Mouse (Mus musculus) forebrain, postnatal 0 days (tissue): ENCODE measurements at regions not wholly inside any gene's neighbourhood (a gene's known extent, or its start where the extent isn't known, plus 50 kb on each side); places are given as distances from the start of the nearest gene placed in this dataset.

Experiments used
- ATAC-seq: fragments of 200-750 bp; cut with Nextera tagmentation; 2 replicates; pipeline ENCODE4 v1.8.0; 2017; ENCODE audit warnings: mild to moderate bottlenecking, moderate library complexity
- DNase-seq: peaks from one replicate; pipeline ENCODE4 v3.0.0-alpha.2; 2015
- H3K27ac ChIP-seq: fragments of 300-500 bp; sonication (generic); 2 replicates; pipeline ENCODE4 v1.5.1; 2014; ENCODE audit warnings: low read depth, mild to moderate bottlenecking, antibody characterized with exemption, low read length, moderate library complexity, mixed read lengths
- H3K27me3 ChIP-seq: fragments of 300-500 bp; sonication (generic); 2 replicates; pipeline ENCODE4 v1.6.1; 2014; ENCODE audit warnings: mild to moderate bottlenecking, low read length, mixed read lengths; ENCODE audit not compliant: insufficient read depth
- H3K36me3 ChIP-seq: fragments of 300-500 bp; sonication (generic); 2 replicates; pipeline ENCODE4 v1.6.1; 2014; ENCODE audit warnings: mild to moderate bottlenecking, moderate library complexity; ENCODE audit not compliant: insufficient read depth
- H3K4me1 ChIP-seq: fragments of 300-500 bp; sonication (generic); 2 replicates; pipeline ENCODE4 v1.6.1; 2014; ENCODE audit warnings: antibody characterized with exemption; ENCODE audit not compliant: insufficient read depth
- H3K4me2 ChIP-seq: fragments of 300-500 bp; sonication (generic); 2 replicates; pipeline ENCODE4 v1.6.1; 2014; ENCODE audit warnings: low read depth, mild to moderate bottlenecking, moderate library complexity
- H3K4me3 ChIP-seq: fragments of 300-500 bp; sonication (generic); 2 replicates; pipeline ENCODE4 v1.5.1; 2014; ENCODE audit warnings: low read depth, low read length, mixed read lengths
- H3K9ac ChIP-seq: fragments of 300-500 bp; sonication (generic); 2 replicates; pipeline ENCODE4 v1.6.1; 2014; ENCODE audit warnings: mild to moderate bottlenecking
- H3K9me3 ChIP-seq: fragments of 300-500 bp; sonication (generic); 2 replicates; pipeline ENCODE4 v1.6.1; 2016; ENCODE audit warnings: low read length
- CTCF ChIP-seq: sonication (generic); IDR thresholded peaks from 2 replicates; pipeline ENCODE4 v1.5.1; 2016; ENCODE audit warnings: antibody characterized with exemption, control low read depth, low read depth
- WGBS: fragments of 180-500 bp; shearing (Covaris S2); extraction: QIAGEN DNeasy Blood & Tissue Kit; methylation state at CpG from one replicate; pipeline ENCODE4 v1.1.7; 2014; 5-methylcytosine and 5-hydroxymethylcytosine counted together

- Histone ChIP-seq H3K36me3 (no peaks in the 10 kb centered on the region), H3K27me3 (no peaks in the 10 kb centered on the region), H3K27ac (no peak overlapping the region), H3K4me3 (no peak overlapping the region), H3K9ac (no peak overlapping the region), H3K4me1 (no peaks in the 10 kb centered on the region), H3K9me3 (no peaks in the 10 kb centered on the region), H3K4me2 (no peak overlapping the region)
- ATAC-seq (no peak), DNase-seq (no peak)
- 35% methylated on average over 3 of the region's 3 CpGs for WGBS
- no peak for TF ChIP-seq CTCF
Measured at GRCm38 (mm10) chr6:64797600-64797999, 68.7 kb downstream of the Atoh1 start.

GRCm38 (mm10) chr6:64798804-64799203 lies 69.9 kb downstream of the Atoh1 start:
- 46% methylated on average over 5 of the region's 5 CpGs for WGBS
- Histone ChIP-seq H3K4me2 (peak overlapping the region; percentile 68), H3K4me3 (peak overlapping the region; percentile 35)

GRCm38 (mm10) chr6:64799306-64800001 lies 70.5 kb downstream of the Atoh1 start:
- H3K4me1 ChIP-seq, result no peaks in the 10 kb centered on the region
- H3K9me3 ChIP-seq, result no peaks in the 10 kb centered on the region
- peak overlapping the region; percentile 11; the same call in 1 of the 2 replicates for H3K9ac ChIP-seq
- H3K4me3 ChIP-seq, result peak overlapping the region; percentile 35
- WGBS, result 2% methylated on average over 22 of the region's 22 CpGs
- no peaks in the 10 kb centered on the region for H3K27me3 ChIP-seq
- no peak overlapping the region for H3K27ac ChIP-seq
- ATAC-seq (peak; percentile 79), DNase-seq (peak; percentile 22)
- peak overlapping the region; percentile 68 for H3K4me2 ChIP-seq
- H3K36me3 ChIP-seq, result no peaks in the 10 kb centered on the region
- no peak for TF ChIP-seq CTCF

More at GRCm38 (mm10) chr6:64798804-64799203, 69.9 kb downstream of the Atoh1 start:
- no peak for TF ChIP-seq CTCF
- no peak for ATAC-seq
- H3K36me3 ChIP-seq, result no peaks in the 10 kb centered on the region
- H3K9ac ChIP-seq, result no peak overlapping the region
- H3K27me3 ChIP-seq, result no peaks in the 10 kb centered on the region
- H3K9me3 ChIP-seq, result no peaks in the 10 kb centered on the region
- no peaks in the 10 kb centered on the region for H3K4me1 ChIP-seq
- no peak overlapping the region for H3K27ac ChIP-seq
- no peak for DNase-seq

GRCm38 (mm10) chr6:64800965-64801364 lies 72.0 kb downstream of the Atoh1 start:
- Histone ChIP-seq H3K4me1 (no peaks in the 10 kb centered on the region), H3K4me3 (no peak overlapping the region), H3K9ac (no peak overlapping the region), H3K27me3 (no peaks in the 10 kb centered on the region), H3K4me2 (no peak overlapping the region), H3K9me3 (no peaks in the 10 kb centered on the region), H3K36me3 (no peaks in the 10 kb centered on the region), H3K27ac (no peak overlapping the region)
- TF ChIP-seq CTCF, result no peak
- ATAC-seq (no peak), DNase-seq (no peak)
- WGBS, result 52% methylated on average over 3 of the region's 3 CpGs

- DNase-seq, result peak; percentile 43
Measured at GRCm38 (mm10) chr6:64815115-64815514, 86.2 kb downstream of the Atoh1 start.

GRCm38 (mm10) chr6:64849097-64849648 lies 120.2 kb downstream of the Atoh1 start:
- H3K27me3 ChIP-seq, result no peaks in the 10 kb centered on the region
- H3K4me2 ChIP-seq, result no peak overlapping the region
- no peaks in the 10 kb centered on the region for H3K36me3 ChIP-seq
- H3K27ac ChIP-seq, result peak overlapping the region; percentile 37; the same call in 1 of the 2 replicates
- peak; percentile 87; the same call in 1 of the 2 replicates for ATAC-seq
- 0 out of 2 replicates have a peak, but pooled peaks cover 3% of the 10 kb centered on the region for H3K9me3 ChIP-seq
- TF ChIP-seq CTCF, result no peak
- H3K4me1 ChIP-seq, result no peaks in the 10 kb centered on the region
- 14% methylated on average over 4 of the region's 4 CpGs for WGBS
- DNase-seq, result peak; percentile 16
- no peak overlapping the region for H3K9ac ChIP-seq
- no peak overlapping the region for H3K4me3 ChIP-seq

More at GRCm38 (mm10) chr6:64815115-64815514, 86.2 kb downstream of the Atoh1 start:
- WGBS, result 70% methylated on average over 1 of the region's 1 CpGs
- no peak overlapping the region for H3K27ac ChIP-seq
- H3K4me2 ChIP-seq, result no peak overlapping the region
- no peak overlapping the region for H3K9ac ChIP-seq
- H3K4me1 ChIP-seq, result no peaks in the 10 kb centered on the region
- no peaks in the 10 kb centered on the region for H3K36me3 ChIP-seq
- peak; percentile 65; the same call in 1 of the 2 replicates for ATAC-seq
- no peak overlapping the region for H3K4me3 ChIP-seq
- peak; percentile 39 for TF ChIP-seq CTCF
- H3K27me3 ChIP-seq, result no peaks in the 10 kb centered on the region
- no peaks in the 10 kb centered on the region for H3K9me3 ChIP-seq

- Histone ChIP-seq H3K4me3 (no peak overlapping the region), H3K27me3 (no peaks in the 10 kb centered on the region), H3K9me3 (no peaks in the 10 kb centered on the region), H3K27ac (no peak overlapping the region), H3K36me3 (no peaks in the 10 kb centered on the region), H3K4me2 (no peak overlapping the region), H3K4me1 (no peaks in the 10 kb centered on the region), H3K9ac (no peak overlapping the region)
- WGBS, result 80% methylated on average over 4 of the region's 4 CpGs
- ATAC-seq (no peak), DNase-seq (no peak)
- no peak for TF ChIP-seq CTCF
Measured at GRCm38 (mm10) chr6:64862901-64863300, 134.0 kb downstream of the Atoh1 start.
